Mouse (Mus musculus) intestine, embryonic 14.5 days (tissue): Measurements from ENCODE around the gene Zbtb2. TPM values are rescaled to one million over a fixed set of nuclear protein-coding genes. Genes with fewer than 3 reads are reported as not detected.
A peak's percentile ranks its signal among the peaks of the same experiment; 100 is the strongest.

Source experiments
- ATAC-seq: fragments of 200-750 bp; cut with Nextera tagmentation; replicated peaks from 2 replicates; pipeline ENCODE4 v1.8.0; 2017; ENCODE audit warnings: low read depth, moderate number of reproducible peaks, moderate TSS enrichment, moderate library complexity; ENCODE audit not compliant: low FRiP score, low TSS enrichment
- DNase-seq: peaks from one replicate; pipeline ENCODE4 v3.0.0-alpha.2; 2018; ENCODE audit warnings: low spot score
- H3K27ac ChIP-seq: fragments of 300-500 bp; sonication (generic); 2 replicates; pipeline ENCODE4 v1.5.1; 2014; ENCODE audit warnings: low read depth, mild to moderate bottlenecking, control low read depth
- H3K27me3 ChIP-seq: fragments of 300-500 bp; sonication (generic); replicated peaks from 2 replicates; pipeline ENCODE4 v1.6.1; 2014; ENCODE audit warnings: low read length, control low read depth; ENCODE audit not compliant: control insufficient read depth, insufficient read depth
- H3K36me3 ChIP-seq: fragments of 300-500 bp; sonication (generic); 2 replicates; pipeline ENCODE4 v1.6.1; 2014; ENCODE audit warnings: low read length, control low read depth; ENCODE audit not compliant: control insufficient read depth, insufficient read depth
- H3K4me1 ChIP-seq: fragments of 300-500 bp; sonication (generic); replicated peaks from 2 replicates; pipeline ENCODE4 v1.6.1; 2014; ENCODE audit warnings: low read length, control low read depth, mixed read lengths; ENCODE audit not compliant: control insufficient read depth, insufficient read depth
- H3K4me2 ChIP-seq: fragments of 300-500 bp; sonication (generic); 2 replicates; pipeline ENCODE4 v1.6.1; 2014; ENCODE audit warnings: low read length
- H3K4me3 ChIP-seq: fragments of 300-500 bp; sonication (generic); 2 replicates; pipeline ENCODE4 v1.5.1; 2014; ENCODE audit warnings: low read depth, low read length, control low read depth, mixed read lengths
- H3K9ac ChIP-seq: fragments of 300-500 bp; sonication (generic); 2 replicates; pipeline ENCODE4 v1.6.1; 2014; ENCODE audit warnings: mild to moderate bottlenecking, low read length
- H3K9me3 ChIP-seq: fragments of 300-500 bp; sonication (generic); 2 replicates; pipeline ENCODE4 v1.6.1; 2016; ENCODE audit warnings: low read length, control low read depth; ENCODE audit not compliant: control insufficient read depth
- WGBS: fragments of 180-500 bp; shearing (Covaris S2); extraction: QIAGEN DNeasy Blood & Tissue Kit; methylation state at CpG from one replicate; pipeline ENCODE4 v1.1.7; 2014; 5-methylcytosine and 5-hydroxymethylcytosine counted together
- polyA plus RNA-seq: library from polyadenylated mRNA; unstranded; fragments of >200 nt; fragmentation: Nextera tagmentation; extraction: Ambion mirVana; gene quantifications from 2 replicates; pipeline ENCODE4 v1.2.1, GENCODE M21; 2014

Gene Zbtb2
- polyA plus RNA-seq, 1 experiment from 2014 or later: 13.0 TPM

- Histone ChIP-seq H3K9ac (no peak overlapping the region), H3K4me3 (no peak overlapping the region), H3K9me3 (no peaks in the 10 kb centered on the region), H3K4me2 (no peak overlapping the region), H3K27me3 (no peaks in the 10 kb centered on the region), H3K4me1 (no peaks in the 10 kb centered on the region), H3K27ac (no peak overlapping the region), H3K36me3 (peaks cover 65% of the 10 kb centered on the region)
- DNase-seq (no peak), ATAC-seq (no peak)
- 91% methylated on average over 19 of the region's 19 CpGs for WGBS
These were observed 31.9 kb downstream of the Zbtb2 start for GRCm38 (mm10) chr10:4355882-4356451.

GRCm38 (mm10) chr10:4354371-4355260 lies 33.3 kb downstream of the Zbtb2 start:
- Histone ChIP-seq H3K36me3 (peaks cover 59% of the 10 kb centered on the region), H3K9me3 (no peaks in the 10 kb centered on the region), H3K4me2 (no peak overlapping the region), H3K27me3 (no peaks in the 10 kb centered on the region), H3K9ac (no peak overlapping the region), H3K4me3 (no peak overlapping the region), H3K27ac (no peak overlapping the region), H3K4me1 (no peaks in the 10 kb centered on the region)
- no peak for ATAC-seq
- no peak for DNase-seq
- WGBS: 84% methylated on average over 38 of the region's 38 CpGs

GRCm38 (mm10) chr10:4347591-4347990 lies 40.3 kb downstream of the Zbtb2 start:
- Histone ChIP-seq H3K4me2 (no peak overlapping the region), H3K27ac (no peak overlapping the region), H3K36me3 (no peaks in the 10 kb centered on the region), H3K9ac (no peak overlapping the region), H3K4me3 (no peak overlapping the region), H3K9me3 (no peaks in the 10 kb centered on the region), H3K4me1 (peaks cover 8% of the 10 kb centered on the region; the same call in 1 of the 2 replicates), H3K27me3 (no peaks in the 10 kb centered on the region)
- ATAC-seq (no peak), DNase-seq (no peak)
- 97% methylated on average over 14 of the region's 14 CpGs for WGBS

- H3K4me2 ChIP-seq: peak overlapping the region; percentile 45; the same call in 1 of the 2 replicates
- peak; percentile 58 for ATAC-seq
- DNase-seq: no peak
- H3K9me3 ChIP-seq: no peaks in the 10 kb centered on the region
- H3K27me3 ChIP-seq: no peaks in the 10 kb centered on the region
- peaks cover 8% of the 10 kb centered on the region; the same call in 1 of the 2 replicates for H3K4me1 ChIP-seq
- no peak overlapping the region for H3K27ac ChIP-seq
- no peaks in the 10 kb centered on the region for H3K36me3 ChIP-seq
- WGBS: 66% methylated on average over 4 of the region's 4 CpGs
- peak overlapping the region; percentile 20; the same call in 1 of the 2 replicates for H3K4me3 ChIP-seq
- H3K9ac ChIP-seq: no peak overlapping the region
These were observed 40.8 kb downstream of the Zbtb2 start for GRCm38 (mm10) chr10:4347136-4347492.

GRCm38 (mm10) chr10:4346489-4347135 lies 41.3 kb downstream of the Zbtb2 start:
- 9% methylated on average over 28 of the region's 28 CpGs for WGBS
- H3K27me3 ChIP-seq: no peaks in the 10 kb centered on the region
- H3K9me3 ChIP-seq: no peaks in the 10 kb centered on the region
- H3K4me1 ChIP-seq: peaks cover 8% of the 10 kb centered on the region; the same call in 1 of the 2 replicates
- H3K27ac ChIP-seq: no peak overlapping the region
- peak overlapping the region; percentile 45 for H3K4me2 ChIP-seq
- peak overlapping the region; percentile 20 for H3K4me3 ChIP-seq
- H3K9ac ChIP-seq: peak overlapping the region; percentile 1; the same call in 1 of the 2 replicates
- ATAC-seq (peak; percentile 91), DNase-seq (peak; percentile 93)
- no peaks in the 10 kb centered on the region for H3K36me3 ChIP-seq

GRCm38 (mm10) chr10:4341430-4341829 lies 46.5 kb downstream of the Zbtb2 start:
- 20% methylated on average over 2 of the region's 2 CpGs for WGBS
- Histone ChIP-seq H3K9me3 (no peaks in the 10 kb centered on the region), H3K4me1 (peaks cover 17% of the 10 kb centered on the region), H3K4me2 (no peak overlapping the region), H3K27me3 (no peaks in the 10 kb centered on the region), H3K4me3 (no peak overlapping the region), H3K36me3 (no peaks in the 10 kb centered on the region), H3K27ac (no peak overlapping the region), H3K9ac (no peak overlapping the region)
- no peak for ATAC-seq
- peak; percentile 58 for DNase-seq

GRCm38 (mm10) chr10:4338863-4339461 lies 48.9 kb downstream of the Zbtb2 start:
- Histone ChIP-seq H3K36me3 (no peaks in the 10 kb centered on the region), H3K4me2 (peak overlapping the region; percentile 34), H3K9ac (no peak overlapping the region), H3K9me3 (no peaks in the 10 kb centered on the region), H3K27me3 (no peaks in the 10 kb centered on the region), H3K4me1 (peaks cover 23% of the 10 kb centered on the region), H3K27ac (peak overlapping the region; percentile 22; the same call in 1 of the 2 replicates), H3K4me3 (peak overlapping the region; percentile 7; the same call in 1 of the 2 replicates)
- ATAC-seq: 0 out of 2 replicates have a peak, but pooled peaks have one; percentile 5
- WGBS: 38% methylated on average over 15 of the region's 15 CpGs
- peak; percentile 62 for DNase-seq

GRCm38 (mm10) chr10:4334039-4334683 lies 53.7 kb downstream of the Zbtb2 start:
- Histone ChIP-seq H3K9ac (peak overlapping the region; percentile 49), H3K4me1 (peaks cover 11% of the 10 kb centered on the region; the same call in 1 of the 2 replicates), H3K9me3 (no peaks in the 10 kb centered on the region), H3K27me3 (no peaks in the 10 kb centered on the region), H3K4me3 (peak overlapping the region; percentile 50), H3K27ac (peak overlapping the region; percentile 45), H3K4me2 (peak overlapping the region; percentile 73), H3K36me3 (no peaks in the 10 kb centered on the region)
- peak; percentile 90 for ATAC-seq
- DNase-seq: peak; percentile 88
- 5% methylated on average over 27 of the region's 27 CpGs for WGBS
